Mouse (Mus musculus) lung, adult 18-20 months (tissue): ENCODE data around the gene Ackr3.

ENCODE experiments used
- DNase-seq, 2 experiments: peaks; one replicate each; pipeline ENCODE4 v3.0.0; 2022; ENCODE audit warnings: mixed read lengths in 2 of 2

Ackr3 gene

DNA sequence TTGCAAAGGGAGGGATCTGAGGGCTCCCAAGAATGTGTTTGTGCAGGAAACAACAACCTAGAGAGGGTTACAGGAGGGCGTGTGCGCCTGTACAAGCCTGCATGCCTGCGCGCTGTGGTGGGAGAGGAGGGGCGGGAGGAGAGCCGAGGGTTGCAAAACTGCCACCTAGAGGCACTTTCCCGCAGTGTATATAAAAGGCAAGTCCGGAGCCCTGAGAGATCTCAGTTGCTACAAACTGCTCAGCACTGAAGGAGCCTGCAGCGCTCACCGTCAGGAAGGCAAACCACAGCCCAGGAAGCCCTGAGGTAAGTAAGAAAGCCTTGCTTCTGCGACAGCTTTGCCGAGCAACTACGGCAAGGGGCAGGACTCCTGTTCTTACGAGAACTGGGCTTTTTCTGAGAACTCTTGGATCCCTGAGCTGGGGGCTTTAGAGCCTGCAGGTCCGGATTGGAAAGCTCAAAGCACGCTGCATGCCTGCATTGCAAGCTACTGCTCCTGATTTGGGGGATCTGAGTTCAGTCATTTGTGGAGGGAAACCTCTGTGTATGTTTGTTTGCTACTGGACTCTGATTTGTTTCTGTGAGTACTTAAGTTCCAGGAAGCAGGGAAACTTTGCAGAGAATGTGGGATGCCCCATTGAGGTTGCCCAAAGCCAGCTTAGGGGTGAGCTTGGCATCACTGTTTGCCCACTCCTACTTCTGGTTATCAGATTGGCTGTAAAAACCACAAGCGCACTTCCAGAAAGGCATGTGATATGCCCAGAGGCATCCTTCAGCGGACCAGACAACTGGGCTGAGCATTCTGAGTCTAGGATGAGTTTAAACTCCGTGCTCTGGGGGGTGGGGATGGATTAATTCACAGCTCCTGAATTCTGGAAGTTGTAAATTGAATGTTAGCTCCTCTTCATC lies at the start of gene Ackr3:
Ackr3 (plus strand) TSS at position 198 of the 908 bp plus-strand sequence.
- peak; percentile 85 to 87 for DNase-seq

DNA sequence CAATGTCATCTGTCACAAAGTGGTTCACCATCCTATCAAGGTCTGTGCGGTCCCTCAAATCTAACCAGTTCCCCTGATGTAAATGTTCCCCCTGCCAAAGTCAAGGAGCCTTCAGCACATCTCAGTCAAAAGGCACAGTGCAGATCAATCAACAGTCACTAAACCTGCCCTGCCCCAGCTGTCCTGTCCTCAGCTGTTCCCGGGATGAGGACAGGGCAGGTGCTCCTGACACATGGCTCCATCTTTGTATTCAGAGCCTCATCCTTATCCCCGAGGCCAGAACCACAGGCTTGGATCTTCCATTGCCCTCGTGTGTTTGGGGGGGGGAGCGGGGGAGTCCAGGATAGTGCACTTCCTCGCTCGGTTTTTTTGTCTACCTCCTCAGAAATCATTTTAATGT lies 47.2 kb upstream of the Ackr3 start:
- DNase-seq = no peak

DNA sequence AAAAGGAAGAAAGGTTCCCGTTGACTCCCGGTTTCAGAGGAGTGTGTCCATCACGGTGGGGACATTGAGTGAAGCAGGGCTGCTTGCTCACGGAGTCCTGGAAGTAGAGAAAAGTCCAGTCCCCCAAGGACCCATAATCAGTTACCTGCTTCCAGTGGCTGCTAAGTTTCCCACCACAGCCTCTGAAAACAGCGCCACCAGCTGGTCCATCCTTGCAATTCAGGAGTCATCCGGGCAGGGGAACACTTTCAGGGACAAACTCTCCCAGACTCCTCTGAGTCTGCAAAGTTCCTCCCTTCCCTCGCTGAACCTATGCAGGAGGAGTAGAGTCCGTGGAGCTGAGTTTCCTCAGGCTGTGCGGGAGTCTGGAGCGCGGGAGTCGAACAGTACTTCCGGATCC lies 43.9 kb upstream of the Ackr3 start:
- no peak for DNase-seq

DNA sequence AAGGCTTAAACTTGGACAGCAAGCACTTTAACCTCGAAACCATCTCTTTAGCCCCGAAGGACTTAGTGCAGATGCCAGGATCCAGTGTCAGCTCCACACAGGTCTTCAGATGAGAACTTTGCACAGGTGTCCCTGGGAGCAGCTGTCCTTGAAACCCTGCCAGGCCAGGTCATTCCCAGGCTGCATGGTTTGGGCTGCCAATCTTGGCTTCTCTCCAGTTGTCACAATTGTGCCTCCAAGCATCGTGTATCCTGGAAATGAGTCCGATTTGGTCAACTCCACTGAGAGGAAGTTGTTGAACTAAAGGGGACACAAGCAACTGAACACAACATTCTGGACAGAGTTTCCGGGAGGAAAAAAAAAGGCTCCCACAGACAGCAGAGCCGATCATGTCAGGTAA lies 42.2 kb upstream of the Ackr3 start:
- DNase-seq = peak in 1 of 2 experiments; percentile 21

DNA sequence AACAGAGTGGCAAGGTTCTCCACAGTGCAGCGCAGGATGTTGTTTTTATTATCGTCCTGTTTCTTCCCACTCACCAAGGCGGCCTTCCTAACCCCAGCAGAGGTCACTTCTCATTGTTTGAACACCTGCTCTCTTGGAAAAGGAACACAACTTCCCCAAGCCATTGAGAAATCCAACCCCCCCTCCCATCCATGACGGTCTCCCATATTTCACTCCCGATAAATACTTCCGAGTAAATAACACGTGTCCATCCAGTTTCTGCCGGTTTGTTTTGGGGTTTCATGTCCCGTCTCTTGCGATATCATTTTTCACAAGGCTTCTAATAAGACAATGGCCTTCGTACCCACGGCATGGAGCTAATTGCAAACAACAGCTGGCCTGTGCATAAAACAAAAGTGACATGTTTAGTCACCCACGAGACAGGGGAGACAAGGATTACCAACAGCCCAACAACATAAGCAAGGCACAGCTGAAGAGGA lies 41.4 kb upstream of the Ackr3 start:
- DNase-seq = peak in 1 of 2 experiments; percentile 29

DNA sequence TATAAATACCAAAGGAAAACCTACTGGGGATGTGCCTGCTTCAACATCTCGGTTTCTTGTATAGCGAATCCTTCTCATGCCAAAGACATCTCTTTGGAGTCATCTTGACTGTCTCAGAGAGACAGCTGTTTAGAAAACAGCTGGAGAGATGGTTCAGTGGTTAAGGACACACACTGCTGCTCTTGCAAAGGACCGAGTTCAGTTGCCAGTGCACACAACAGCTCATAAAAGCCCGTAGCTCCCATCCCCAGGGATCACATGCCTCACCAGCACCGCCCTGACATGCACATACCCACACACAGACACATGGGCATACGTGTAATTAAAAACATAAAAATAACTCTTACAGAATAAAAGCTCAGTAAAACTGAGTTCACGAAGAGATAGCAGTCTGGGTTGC lies 40.6 kb upstream of the Ackr3 start:
- DNase-seq = no peak

DNA sequence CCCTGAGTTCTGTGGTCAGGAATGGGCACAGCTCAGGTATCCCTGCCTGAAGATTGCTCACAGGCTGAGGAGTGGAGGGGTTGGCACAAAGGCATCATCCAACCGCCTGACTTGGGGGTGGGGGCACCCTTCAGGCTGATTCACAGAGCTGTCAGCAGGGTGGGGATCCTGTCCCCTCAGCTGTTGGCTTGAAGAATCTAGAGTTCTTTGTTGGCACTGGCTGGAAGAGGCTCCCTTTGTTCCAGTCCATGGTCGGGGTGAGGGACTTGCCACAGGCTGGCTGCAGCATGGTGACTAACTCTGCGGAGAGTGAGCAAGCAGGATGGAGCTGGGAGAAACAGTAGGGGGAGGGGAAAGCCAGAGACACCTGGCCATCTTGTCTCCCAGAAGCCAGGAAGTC lies 39.5 kb upstream of the Ackr3 start:
- no peak for DNase-seq

DNA sequence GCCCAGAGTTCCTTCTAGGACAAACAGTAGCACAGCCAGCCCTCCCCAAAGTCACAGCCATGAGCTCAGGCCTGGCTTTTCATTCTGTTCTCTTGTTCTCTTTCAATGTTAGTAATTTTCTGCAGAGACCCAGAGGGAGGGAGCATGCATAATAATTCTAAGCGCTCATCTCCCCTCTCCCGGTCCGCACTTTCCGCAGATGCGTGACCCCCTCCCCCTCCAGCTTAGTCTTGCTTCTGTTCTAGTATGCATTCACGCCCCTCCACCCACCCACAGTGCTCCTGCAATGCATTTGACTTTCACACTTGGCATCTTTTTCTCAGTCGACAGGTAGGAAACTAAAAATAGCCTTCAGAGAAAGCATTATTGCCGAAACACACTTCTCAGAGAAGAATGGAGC lies 29.4 kb upstream of the Ackr3 start:
- no peak for DNase-seq

DNA sequence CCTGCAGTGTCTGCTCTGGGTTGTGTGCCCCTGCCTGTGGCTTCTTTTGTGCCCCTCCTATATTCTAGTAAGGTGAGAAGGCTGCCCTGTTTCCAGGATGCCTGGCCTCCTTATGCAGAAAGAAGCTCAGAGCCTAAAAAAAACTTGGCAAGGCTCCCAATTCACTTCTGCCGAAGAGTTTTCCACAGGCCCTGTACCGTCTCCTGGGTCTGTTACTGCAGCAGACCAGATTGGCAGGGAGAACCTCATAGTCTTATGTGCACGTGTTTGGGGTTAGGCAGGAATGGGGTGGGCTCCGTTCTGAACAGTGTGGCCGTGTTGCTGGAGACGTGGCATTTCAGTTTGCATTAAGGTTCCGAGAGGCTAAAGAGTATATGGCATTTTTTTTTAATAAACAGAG lies 27.6 kb upstream of the Ackr3 start:
- no peak for DNase-seq

DNA sequence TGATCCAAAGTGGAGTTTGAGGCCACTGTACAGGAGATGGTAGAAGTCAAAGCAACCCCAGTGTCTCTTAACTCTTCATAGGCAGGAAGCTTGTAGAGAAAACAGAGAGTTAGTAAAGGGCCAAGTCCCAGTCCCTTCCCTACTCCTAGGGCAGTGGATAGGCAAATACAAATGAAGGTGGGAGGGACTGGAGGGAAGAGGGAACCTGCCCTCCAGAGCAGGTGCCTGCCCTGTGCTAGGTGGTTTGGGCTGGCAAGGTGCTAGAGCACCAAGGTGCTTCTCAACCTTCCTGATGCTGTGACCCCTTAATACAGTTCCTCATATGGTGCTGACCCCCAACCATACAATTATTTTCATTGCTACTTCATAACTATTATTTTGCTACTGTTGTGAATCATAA lies 26.2 kb upstream of the Ackr3 start:
- no peak for DNase-seq

DNA sequence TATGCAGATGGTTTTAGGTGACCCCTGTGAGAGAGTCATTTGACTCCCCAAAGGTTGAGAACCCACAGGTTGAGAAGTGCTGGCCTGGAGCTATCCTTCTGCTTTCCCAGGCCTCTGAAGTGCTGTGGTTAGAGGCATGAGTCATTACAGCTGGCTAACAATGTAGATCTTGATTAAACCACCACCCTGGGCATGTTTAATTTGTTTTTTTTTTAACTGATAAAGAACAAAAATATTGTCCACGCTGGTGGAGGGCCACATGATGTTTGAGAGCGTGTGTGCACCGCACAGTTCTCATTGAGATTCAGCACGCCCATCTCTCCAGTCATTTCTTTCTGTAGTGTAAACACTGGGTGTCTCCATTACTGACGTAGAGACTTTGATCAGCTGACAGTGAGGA lies 25.8 kb upstream of the Ackr3 start:
- DNase-seq = peak in 1 of 2 experiments; percentile 11

DNA sequence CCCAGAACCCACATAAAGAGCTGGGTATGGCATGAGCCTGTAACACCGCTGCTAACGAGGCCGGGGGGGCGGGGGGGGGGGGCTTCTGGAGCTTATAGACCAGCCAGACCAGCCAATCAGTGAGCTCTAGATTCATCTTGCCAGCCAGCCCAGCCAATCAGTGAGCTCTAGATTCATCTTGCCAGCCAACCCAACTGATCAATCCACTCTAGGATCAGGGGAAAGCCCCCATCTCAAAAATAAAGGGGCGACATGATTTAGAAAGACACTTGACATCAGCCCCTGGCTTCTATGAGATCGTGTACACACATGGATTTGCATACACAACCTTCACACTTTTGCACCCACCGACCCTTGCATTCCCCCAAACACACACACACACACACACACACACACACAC lies 23.3 kb upstream of the Ackr3 start:
- DNase-seq = no peak

DNA sequence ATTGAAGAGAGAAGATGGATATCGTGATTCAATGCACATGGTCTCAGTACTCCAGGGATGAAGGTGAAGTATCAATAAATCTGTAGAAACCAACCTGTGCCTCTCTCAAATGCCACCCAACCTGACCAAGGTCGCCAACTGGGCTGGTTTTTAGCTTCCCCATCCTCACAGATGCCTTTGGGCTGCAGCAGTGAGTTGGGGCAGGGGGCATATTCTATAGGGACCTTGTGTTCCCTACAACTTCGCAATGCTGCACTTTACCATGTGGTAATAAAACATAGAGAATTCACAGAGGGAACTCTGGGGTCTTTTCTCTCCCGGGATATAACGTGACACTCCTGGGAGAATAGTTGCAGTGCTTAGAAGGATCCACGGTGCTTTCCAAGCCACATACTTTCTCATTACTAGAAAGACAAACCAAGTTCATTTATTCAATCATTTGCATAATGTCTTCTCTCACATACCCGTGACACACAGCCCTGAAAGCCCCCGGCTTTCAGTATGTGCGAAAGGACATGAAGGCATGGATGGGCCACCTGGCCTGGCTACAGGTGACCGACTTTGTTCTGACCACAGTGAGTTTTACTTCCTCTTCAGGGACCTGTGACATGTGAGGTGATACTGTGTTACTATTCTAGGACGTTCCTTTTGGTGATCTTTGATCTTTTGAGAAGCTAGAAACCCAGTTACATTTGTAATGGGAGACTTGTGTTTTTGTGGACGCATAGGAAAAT lies 22.6 kb upstream of the Ackr3 start:
- DNase-seq = no peak

DNA sequence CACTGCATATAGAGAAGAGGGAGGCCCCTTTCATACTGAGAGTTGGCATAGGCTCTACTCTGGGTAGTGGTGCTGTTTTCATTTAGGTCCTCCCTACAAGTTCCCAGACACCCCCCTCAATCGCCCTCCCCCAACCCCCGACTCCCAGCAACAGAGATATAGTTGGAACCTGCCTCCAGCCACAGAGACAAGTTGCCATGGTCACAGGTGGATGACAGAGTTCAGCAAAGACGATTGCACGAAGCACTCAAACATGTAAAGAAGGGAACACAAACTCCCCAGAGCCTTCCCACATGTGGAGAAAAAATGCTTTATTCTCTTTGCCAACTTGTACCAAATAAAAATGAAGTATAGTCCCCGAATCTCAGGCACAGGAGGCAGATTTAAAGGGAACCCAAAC lies 21.3 kb upstream of the Ackr3 start:
- DNase-seq = no peak

DNA sequence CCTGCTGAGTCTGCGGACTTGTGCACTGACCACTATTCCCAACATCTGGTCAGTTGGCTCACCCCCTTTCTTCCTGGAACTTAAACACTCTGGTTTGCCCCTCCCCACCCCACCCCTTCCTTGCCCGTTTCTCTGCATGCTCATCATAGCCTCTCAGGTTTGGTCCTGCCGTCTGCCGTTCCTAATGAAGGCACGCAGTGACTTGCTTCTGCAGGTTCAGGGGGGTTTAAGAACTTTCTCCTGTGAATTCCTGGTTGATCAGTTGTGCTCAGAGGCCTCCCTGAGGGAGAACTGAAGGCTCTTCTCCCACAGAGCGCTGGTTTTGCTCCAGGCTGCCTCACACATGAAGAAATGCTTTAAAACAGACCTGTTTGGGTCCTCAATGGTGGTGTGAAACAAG lies 20.2 kb upstream of the Ackr3 start:
- DNase-seq = no peak

DNA sequence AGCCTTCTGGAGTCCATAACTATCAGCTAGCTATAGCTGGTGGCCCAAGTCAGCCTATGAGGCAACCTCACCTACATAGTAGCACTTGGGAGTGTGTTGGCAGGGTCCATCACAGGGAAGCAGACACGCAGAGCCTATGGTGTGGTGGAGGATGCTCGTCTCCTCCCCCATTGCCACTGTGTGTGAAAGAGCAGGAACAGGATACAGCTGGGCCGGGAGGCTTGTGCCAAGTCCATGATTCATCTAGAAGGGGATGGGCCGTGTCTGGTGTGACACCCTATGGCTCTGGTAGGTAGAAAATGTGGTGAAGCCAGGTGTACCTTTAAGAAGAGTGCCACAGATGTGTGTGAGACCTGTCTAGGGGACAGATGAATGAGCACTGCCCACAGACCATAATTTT lies 17.6 kb upstream of the Ackr3 start:
- DNase-seq = no peak

DNA sequence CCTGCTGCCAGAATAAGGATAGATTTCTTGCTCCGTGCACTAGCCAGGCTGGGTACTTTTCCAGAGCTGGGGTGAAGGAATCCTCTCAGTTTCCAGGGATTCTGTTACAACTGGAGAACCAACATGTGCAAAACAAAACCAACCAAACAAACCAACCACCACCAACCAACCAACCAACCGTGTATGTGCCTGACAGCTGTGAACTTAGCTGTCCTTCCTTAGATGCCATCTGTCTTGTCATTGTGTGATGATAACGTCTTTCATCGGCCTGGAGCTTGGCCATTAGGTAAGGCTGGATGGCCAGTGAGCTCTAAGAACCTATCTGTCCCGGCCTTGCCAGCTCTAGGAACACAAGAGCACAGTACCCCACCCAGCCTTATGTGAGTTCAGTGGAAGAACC lies 16.9 kb upstream of the Ackr3 start:
- no peak for DNase-seq

DNA sequence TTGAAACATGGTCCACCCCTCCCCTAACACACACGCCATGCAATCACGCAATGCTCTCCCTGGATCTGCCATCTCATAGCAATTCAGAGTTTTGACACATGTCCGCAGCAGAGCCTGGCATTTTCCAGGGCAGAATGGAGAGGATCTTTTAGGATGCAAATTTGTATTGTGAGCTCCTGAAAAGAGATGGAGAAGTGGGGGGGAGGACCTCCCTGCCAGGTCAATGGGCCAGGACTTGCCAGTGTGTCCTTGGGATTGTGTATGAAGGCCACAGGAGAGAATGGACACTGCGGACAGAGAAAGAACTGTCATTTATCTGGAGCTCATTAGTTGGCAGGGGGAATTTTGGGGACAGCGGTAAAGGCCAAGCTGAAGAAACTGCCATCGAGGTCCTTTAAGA lies 14.7 kb upstream of the Ackr3 start:
- DNase-seq = no peak

DNA sequence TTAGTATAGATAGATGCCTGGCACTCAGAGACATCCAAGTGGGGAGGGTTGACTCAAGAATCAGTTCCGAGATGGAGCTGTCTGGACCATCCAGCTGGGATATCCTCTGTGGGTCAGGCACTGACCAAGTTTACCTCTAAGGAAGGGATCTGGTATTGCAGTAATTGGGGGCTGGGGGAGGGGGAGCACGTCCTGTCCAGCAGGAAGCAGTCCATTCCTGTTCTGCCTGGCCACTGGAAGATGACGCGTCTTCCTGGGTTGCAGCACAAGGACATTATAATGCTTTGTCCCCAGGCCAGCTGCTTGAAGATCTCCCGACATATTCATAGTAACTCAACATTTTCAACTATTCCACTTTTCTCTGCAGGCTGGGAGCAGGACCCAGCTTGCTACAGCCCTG lies 2.5 kb upstream of the Ackr3 start:
- no peak for DNase-seq

DNA sequence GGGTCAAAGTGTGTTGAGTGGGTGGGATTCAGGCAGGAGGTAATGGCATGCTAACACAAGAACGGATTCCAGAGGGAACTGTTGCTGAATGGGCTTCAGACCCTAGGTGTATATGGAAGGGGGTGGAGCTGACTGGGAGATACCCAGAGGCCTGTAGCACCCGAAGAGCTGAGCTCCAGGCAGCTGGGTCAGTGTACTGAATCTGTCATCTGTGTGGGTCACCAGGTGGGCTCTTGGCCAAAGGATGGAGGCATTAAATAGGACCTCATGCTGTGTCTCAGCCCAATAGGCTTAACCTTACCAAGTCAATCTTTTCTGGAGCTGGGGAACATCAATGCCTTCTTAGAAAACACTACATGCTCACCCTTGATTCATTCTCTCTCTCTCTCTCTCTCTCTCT lies 2.1 kb upstream of the Ackr3 start:
- no peak for DNase-seq

DNA sequence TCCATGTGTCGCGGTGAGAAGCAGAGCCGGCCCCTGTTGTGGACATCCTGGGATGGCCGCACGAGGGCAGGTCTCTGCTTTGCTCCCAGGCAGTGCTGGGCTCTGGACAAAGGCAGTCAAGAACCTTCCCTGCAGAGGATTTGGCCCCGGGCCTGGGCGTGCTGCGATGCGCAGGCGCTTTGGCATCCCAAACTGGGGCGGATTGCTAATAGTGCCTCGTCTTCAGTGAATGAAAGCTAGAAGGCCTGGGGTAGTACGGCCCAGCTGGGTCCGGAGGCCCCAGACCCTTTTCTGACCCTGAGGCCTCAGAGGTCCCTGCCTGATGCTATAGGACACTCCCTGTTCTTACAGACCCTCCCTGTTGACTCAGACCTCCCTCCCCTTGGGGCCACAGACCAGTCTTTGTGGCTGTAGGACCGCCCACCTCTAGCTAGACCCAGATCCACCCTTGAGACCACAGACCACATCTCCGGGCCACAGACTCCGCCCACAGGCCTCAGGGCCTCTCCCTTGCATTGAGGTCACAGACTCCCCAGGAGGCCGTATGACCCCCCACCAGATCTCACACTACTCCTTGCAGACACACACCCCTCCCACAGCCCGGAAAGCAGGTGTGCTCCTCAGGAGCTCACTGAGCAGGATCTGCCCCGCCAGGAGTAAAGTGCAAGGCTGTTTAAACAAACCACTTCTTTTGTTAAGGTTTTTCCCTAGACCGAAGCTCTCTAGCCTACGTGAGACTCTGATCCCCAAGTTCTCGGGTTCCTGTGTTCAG lies 1.4 kb upstream of the Ackr3 start:
- DNase-seq = peak; percentile 77 to 78

DNA sequence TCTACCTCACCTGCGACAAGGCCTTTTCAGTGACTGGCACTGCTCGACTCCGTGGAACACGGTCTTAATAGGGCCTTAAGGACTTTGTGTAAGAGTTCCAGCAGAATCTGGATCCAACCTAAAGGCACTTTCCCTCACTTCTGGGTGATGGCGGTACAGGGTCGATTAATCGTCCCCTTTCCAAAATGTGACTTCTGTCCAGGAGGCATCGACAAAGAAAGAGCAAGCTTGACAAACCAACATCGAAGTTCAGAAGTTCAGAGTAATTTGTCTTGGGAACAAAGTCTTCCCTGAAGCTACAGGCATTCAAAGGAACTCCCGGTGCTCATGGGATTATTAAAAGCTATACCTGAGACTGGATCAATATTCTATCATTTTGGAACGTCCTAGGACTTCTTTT lies 439 bp upstream of the Ackr3 start:
- no peak for DNase-seq

DNA sequence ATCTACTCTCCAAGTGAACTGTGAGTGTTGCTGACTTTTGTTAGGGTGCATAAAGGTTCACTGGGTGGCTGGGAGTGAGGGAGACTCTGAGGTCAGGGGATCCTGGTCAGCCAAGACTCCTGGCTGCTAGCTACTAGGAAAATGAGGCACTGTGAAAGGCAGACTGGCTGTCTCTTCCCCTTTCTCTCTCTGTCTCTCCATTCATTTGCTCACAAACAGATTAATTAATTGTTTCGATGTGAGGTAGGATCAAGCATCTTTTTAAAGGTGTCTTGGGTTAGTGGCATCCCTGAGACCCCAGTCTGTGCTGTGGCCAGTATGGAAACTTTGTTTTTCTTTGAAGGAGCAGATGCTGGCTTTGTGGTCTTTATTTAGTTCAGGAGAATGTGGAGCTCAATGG lies 1.0 kb downstream of the Ackr3 start:
- DNase-seq = no peak
